Mouse (Mus musculus): ENCODE measurements around the gene Crtc3. TPM values are rescaled to one million over a fixed set of nuclear protein-coding genes. Genes with fewer than 3 reads are reported as not detected.
A peak's percentile ranks its signal among the peaks of the same experiment; 100 is the strongest.

The Crtc3 gene
- polyA plus RNA-seq, 1 experiment from 2014 or later: 16.1 TPM

DNA sequence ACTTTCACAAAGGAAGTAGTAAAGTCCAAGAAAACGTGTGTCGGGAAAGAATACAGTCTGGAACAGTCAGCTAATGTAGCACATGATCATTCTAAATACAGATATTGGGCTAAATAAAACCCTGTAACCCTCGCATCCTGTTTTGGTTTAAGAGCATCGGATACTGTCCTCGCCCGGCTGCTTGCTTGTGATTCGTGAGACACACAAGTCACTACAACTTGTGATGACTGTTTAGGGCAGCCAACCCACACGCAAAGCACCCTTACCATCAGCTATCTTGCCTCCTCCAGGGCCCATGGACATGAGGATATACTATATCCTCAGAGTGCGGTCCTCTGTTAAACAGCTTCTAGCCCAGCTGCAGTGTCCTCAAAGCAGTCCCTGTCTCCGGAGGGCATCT is 50.2 kb downstream of the Crtc3 start:
- Histone ChIP-seq H3K27me3 (replicated peaks; ENCODE audit: control insufficient read depth, insufficient read depth, low read length) (no peaks in the 10 kb centered on the region), H3K9ac (ENCODE audit: low read depth, low read length) (no peak overlapping the region), H3K9me3 (ENCODE audit: control insufficient read depth, low read length) (no peaks in the 10 kb centered on the region), H3K4me2 (ENCODE audit: low read length) (no peak overlapping the region), H3K27ac (ENCODE audit: low read depth, low read length) (no peak overlapping the region), H3K4me1 (ENCODE audit: control insufficient read depth, insufficient read depth, low read depth, low read length) (peaks cover 25% of the 10 kb centered on the region), H3K36me3 (ENCODE audit: control insufficient read depth, insufficient read depth, low read length) (no peaks in the 10 kb centered on the region), H3K4me3 (ENCODE audit: low read length) (no peak overlapping the region)
- 83% methylated on average over 10 of the region's 10 CpGs for WGBS
- no peak for ATAC-seq

DNA sequence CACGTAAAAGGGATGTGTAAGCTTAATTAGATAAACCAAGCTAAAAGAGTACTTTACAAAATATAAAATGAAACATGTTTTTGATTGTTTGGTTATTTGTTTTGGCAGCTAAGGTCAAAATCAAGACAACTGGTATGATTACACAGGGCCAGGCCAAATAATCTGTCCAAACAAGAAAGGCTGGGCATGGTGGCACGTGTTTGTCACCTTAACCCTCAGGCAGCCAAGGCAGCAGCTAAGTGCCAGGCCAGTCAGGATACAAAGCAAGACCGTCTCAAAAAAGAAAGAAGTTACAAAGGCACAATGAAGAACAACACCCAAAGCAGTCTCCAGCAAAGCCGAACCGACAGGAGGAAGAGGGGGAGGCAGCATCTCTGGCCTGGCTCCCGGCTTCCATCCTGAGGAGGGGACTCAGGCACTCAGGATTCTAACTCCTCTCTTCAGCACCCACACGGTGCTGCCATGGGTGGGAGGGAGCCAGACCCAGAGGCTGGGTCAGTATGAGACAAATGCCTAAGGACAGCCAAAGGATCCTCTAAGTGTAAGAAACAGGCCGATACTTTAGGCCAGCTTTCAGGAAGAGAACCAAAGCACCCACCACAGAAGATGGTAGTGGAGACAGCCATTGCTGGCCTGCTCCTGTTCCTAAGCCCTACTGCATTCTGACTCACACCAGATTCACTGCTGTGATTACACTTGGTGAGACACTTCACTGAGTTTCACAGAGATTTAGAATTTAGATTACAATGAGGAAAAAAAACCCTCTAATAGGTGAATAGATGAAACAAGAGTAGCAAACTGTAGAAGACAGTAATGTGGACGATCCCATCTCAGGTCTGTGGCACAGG is 51.5 kb downstream of the Crtc3 start:
- H3K27me3 ChIP-seq (replicated peaks; ENCODE audit: control insufficient read depth, insufficient read depth, low read length): no peaks in the 10 kb centered on the region
- H3K9ac ChIP-seq (ENCODE audit: low read depth, low read length): no peak overlapping the region; the same call in 1 of the 2 replicates
- ATAC-seq: no peak
- H3K9me3 ChIP-seq (ENCODE audit: control insufficient read depth, low read length): no peaks in the 10 kb centered on the region
- no peak overlapping the region for H3K4me2 ChIP-seq (ENCODE audit: low read length)
- peaks cover 22% of the 10 kb centered on the region for H3K4me1 ChIP-seq (ENCODE audit: control insufficient read depth, insufficient read depth, low read depth, low read length)
- H3K36me3 ChIP-seq (ENCODE audit: control insufficient read depth, insufficient read depth, low read length): no peaks in the 10 kb centered on the region
- H3K27ac ChIP-seq (ENCODE audit: low read depth, low read length): peak overlapping the region; percentile 46; the same call in 1 of the 2 replicates
- WGBS: 54% methylated on average over 9 of the region's 9 CpGs
- no peak overlapping the region for H3K4me3 ChIP-seq (ENCODE audit: low read length)

DNA sequence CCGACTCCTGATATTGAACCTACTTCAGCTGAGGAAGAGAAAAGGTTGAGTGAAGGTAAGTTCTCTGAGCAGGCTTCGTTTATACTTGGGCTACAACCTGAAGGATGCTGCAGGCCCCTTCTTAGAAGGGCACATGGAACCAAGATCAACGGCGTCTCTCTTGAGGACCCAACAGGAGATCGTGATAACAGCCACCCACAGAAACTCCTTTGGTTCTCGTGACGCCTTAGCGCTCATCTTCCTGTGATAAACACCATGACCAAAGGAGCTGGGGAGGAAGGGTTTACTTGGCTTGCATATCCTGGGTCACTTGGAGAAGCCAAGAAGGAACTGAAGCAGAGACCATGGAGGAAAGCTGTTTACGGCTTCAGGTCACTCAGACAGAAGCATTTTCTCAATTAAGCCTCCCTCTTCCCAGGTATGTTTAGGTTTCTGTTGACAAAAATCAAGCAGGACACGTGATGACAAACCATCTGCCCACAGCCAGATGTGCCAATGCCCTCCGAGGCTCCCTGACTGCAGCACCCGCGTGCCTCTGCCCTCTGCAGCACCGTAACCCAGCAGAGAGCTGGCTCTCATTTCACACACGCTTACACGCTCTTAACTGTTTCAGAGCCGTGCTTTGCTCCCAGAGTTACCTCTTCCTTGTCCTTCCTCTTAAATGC is 52.3 kb downstream of the Crtc3 start:
- WGBS: 60% methylated on average over 17 of the region's 17 CpGs
- ATAC-seq: no peak; the same call in 1 of the 2 replicates
- H3K36me3 ChIP-seq (ENCODE audit: control insufficient read depth, insufficient read depth, low read length): no peaks in the 10 kb centered on the region
- H3K9ac ChIP-seq (ENCODE audit: low read depth, low read length): 0 out of 2 replicates have a peak overlapping the region, but pooled peaks have one; percentile 26
- H3K4me1 ChIP-seq (ENCODE audit: control insufficient read depth, insufficient read depth, low read depth, low read length): peaks cover 19% of the 10 kb centered on the region
- H3K9me3 ChIP-seq (ENCODE audit: control insufficient read depth, low read length): no peaks in the 10 kb centered on the region
- H3K27me3 ChIP-seq (replicated peaks; ENCODE audit: control insufficient read depth, insufficient read depth, low read length): no peaks in the 10 kb centered on the region
- H3K4me2 ChIP-seq (ENCODE audit: low read length): no peak overlapping the region
- no peak overlapping the region for H3K4me3 ChIP-seq (ENCODE audit: low read length)
- H3K27ac ChIP-seq (ENCODE audit: low read depth, low read length): no peak overlapping the region; the same call in 1 of the 2 replicates

DNA sequence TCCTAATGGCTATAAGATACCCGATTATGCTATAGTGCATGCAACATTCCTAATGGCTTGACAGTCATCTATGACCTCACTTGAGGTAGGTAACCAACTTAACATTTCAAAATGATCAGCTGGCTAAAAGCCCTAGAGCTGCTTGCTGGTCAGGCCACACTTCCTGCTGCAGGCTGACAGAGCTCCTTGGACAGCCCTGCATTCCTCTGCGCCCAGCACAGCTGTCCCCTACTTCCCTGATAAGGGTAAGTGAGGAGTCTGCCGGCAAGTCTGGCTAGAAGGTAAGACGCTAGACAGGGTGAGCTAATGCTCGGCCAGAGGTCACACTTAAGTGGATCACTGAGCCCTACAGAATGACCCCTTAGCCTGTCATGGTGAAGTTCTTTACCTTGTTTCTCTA is 52.8 kb downstream of the Crtc3 start:
- Histone ChIP-seq H3K4me2 (ENCODE audit: low read length) (no peak overlapping the region), H3K36me3 (ENCODE audit: control insufficient read depth, insufficient read depth, low read length) (no peaks in the 10 kb centered on the region), H3K9me3 (ENCODE audit: control insufficient read depth, low read length) (no peaks in the 10 kb centered on the region), H3K9ac (ENCODE audit: low read depth, low read length) (no peak overlapping the region), H3K4me1 (ENCODE audit: control insufficient read depth, insufficient read depth, low read depth, low read length) (peaks cover 15% of the 10 kb centered on the region), H3K27ac (ENCODE audit: low read depth, low read length) (no peak overlapping the region), H3K27me3 (replicated peaks; ENCODE audit: control insufficient read depth, insufficient read depth, low read length) (no peaks in the 10 kb centered on the region), H3K4me3 (ENCODE audit: low read length) (no peak overlapping the region)
- WGBS: 69% methylated on average over 5 of the region's 5 CpGs
- no peak for ATAC-seq

DNA sequence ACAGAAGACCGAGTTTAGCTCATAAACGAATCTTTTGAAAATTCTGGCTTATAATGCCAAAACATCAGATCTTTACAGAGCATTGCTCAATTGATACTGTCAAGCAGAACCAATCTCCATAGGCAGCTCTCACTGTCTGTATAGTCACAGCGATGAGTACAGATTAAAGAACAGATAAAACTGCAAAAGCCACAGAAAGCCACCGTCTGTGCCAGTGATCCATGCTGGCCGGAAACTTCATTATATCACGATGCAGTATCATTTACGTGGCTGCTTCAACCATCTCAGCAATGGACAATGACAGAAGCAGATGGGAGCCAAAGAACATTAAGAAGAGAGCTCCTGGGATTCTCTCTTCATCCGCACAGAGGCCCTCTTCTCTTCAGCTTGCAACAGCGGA is 53.9 kb downstream of the Crtc3 start:
- no peak overlapping the region for H3K4me2 ChIP-seq (ENCODE audit: low read length)
- H3K4me3 ChIP-seq (ENCODE audit: low read length): no peak overlapping the region
- WGBS: 67% methylated on average over 9 of the region's 9 CpGs
- no peak for ATAC-seq
- H3K4me1 ChIP-seq (ENCODE audit: control insufficient read depth, insufficient read depth, low read depth, low read length): peaks cover 15% of the 10 kb centered on the region
- no peak overlapping the region for H3K9ac ChIP-seq (ENCODE audit: low read depth, low read length)
- H3K27ac ChIP-seq (ENCODE audit: low read depth, low read length): no peak overlapping the region; the same call in 1 of the 2 replicates
- H3K36me3 ChIP-seq (ENCODE audit: control insufficient read depth, insufficient read depth, low read length): no peaks in the 10 kb centered on the region
- no peaks in the 10 kb centered on the region for H3K9me3 ChIP-seq (ENCODE audit: control insufficient read depth, low read length)
- H3K27me3 ChIP-seq (replicated peaks; ENCODE audit: control insufficient read depth, insufficient read depth, low read length): no peaks in the 10 kb centered on the region

DNA sequence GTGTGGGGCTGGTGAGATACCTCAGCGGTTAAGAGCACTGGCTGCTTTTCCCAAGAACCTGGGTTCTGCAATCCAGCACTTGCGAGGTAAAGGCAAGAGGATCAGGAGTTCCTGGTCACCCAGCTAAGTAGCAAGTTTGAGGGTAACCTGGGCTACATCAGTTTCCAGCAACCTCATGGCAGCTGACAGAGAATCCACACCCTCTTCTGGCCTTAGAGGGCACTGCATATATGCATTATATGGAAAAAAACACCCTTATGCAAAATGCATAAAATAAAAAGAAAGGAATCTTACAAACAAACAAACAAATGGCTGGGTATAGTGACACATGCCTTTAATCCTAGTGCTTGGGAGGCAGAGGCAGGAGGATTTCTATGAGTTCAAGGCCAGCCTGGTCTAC is 55.0 kb downstream of the Crtc3 start:
- Histone ChIP-seq H3K27ac (ENCODE audit: low read depth, low read length) (no peak overlapping the region), H3K4me3 (ENCODE audit: low read length) (no peak overlapping the region), H3K4me1 (ENCODE audit: control insufficient read depth, insufficient read depth, low read depth, low read length) (peaks cover 15% of the 10 kb centered on the region), H3K9me3 (ENCODE audit: control insufficient read depth, low read length) (no peaks in the 10 kb centered on the region), H3K36me3 (ENCODE audit: control insufficient read depth, insufficient read depth, low read length) (no peaks in the 10 kb centered on the region), H3K27me3 (replicated peaks; ENCODE audit: control insufficient read depth, insufficient read depth, low read length) (no peaks in the 10 kb centered on the region), H3K4me2 (ENCODE audit: low read length) (no peak overlapping the region), H3K9ac (ENCODE audit: low read depth, low read length) (no peak overlapping the region)
- 90% methylated on average over 2 of the region's 2 CpGs for WGBS
- ATAC-seq: no peak

DNA sequence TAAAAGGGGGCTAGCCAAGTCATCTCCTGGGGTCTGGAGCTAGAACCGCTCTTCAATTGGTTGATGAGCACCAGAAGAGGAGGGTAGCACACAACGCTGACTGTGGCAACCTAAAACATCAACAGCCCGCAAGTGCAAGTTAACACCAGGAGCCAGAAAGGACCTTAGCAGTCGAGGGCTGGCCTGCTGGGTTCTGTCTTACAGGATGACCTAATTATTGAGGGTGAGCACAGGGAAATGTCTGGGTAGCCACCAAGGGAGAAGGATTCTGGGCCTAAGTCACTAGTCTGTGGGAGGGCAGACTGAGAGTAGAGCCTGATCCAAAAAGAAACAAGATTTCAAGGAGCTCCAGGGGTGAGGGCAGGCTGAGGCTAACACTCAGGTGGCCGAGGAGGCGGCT is 56.7 kb downstream of the Crtc3 start:
- no peaks in the 10 kb centered on the region for H3K9me3 ChIP-seq (ENCODE audit: control insufficient read depth, low read length)
- H3K4me1 ChIP-seq (ENCODE audit: control insufficient read depth, insufficient read depth, low read depth, low read length): peaks cover 11% of the 10 kb centered on the region
- H3K4me3 ChIP-seq (ENCODE audit: low read length): no peak overlapping the region
- H3K4me2 ChIP-seq (ENCODE audit: low read length): no peak overlapping the region
- no peak overlapping the region for H3K27ac ChIP-seq (ENCODE audit: low read depth, low read length)
- no peaks in the 10 kb centered on the region for H3K27me3 ChIP-seq (replicated peaks; ENCODE audit: control insufficient read depth, insufficient read depth, low read length)
- no peak for ATAC-seq
- no peaks in the 10 kb centered on the region for H3K36me3 ChIP-seq (ENCODE audit: control insufficient read depth, insufficient read depth, low read length)
- 64% methylated on average over 6 of the region's 6 CpGs for WGBS
- H3K9ac ChIP-seq (ENCODE audit: low read depth, low read length): no peak overlapping the region

DNA sequence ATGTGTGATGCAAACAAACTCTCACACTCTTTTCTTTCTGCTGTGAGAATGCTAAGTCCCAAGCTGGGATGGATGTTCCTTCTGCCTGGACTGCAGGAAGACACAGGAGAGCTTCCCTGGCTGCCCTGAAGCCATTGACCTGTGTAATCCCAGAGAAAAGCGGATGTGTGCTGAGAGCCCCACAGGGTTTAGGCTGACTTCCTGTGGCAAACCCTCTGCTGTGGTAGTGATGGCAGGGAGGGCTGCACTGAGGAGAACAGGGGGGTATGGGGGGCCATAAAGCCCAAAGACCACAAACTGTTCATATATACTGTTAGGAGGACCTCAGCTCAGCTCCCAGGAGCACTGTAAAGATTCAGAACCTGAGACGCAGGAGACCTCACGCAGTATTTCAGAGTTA is 57.3 kb downstream of the Crtc3 start:
- H3K27ac ChIP-seq (ENCODE audit: low read depth, low read length): no peak overlapping the region
- ATAC-seq: no peak
- H3K4me3 ChIP-seq (ENCODE audit: low read length): no peak overlapping the region
- H3K36me3 ChIP-seq (ENCODE audit: control insufficient read depth, insufficient read depth, low read length): no peaks in the 10 kb centered on the region
- WGBS: 70% methylated on average over 3 of the region's 3 CpGs
- H3K9ac ChIP-seq (ENCODE audit: low read depth, low read length): no peak overlapping the region
- H3K4me1 ChIP-seq (ENCODE audit: control insufficient read depth, insufficient read depth, low read depth, low read length): peaks cover 6% of the 10 kb centered on the region
- no peaks in the 10 kb centered on the region for H3K27me3 ChIP-seq (replicated peaks; ENCODE audit: control insufficient read depth, insufficient read depth, low read length)
- H3K4me2 ChIP-seq (ENCODE audit: low read length): no peak overlapping the region
- no peaks in the 10 kb centered on the region for H3K9me3 ChIP-seq (ENCODE audit: control insufficient read depth, low read length)

DNA sequence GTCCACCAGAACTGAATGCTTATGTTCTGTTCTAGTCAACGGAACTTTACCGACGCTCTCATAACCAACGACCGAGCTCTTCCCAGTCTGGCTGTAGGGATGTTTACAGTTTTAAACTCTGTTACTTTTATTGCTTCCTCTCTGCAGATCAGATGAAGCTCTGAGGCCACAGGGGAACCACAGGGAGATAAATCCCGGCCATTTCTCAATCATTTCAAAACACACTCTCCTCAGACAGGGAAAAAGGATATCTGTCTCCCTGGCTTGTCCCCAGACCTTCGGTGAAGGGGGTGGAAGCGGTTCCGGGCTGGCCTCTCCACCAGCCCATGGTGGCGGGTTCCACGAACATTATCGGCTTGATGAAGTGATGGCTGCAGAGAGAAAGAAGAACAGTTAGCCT is 59.3 kb downstream of the Crtc3 start:
- peak overlapping the region; percentile 41; the same call in 1 of the 2 replicates for H3K27ac ChIP-seq (ENCODE audit: low read depth, low read length)
- H3K4me2 ChIP-seq (ENCODE audit: low read length): no peak overlapping the region
- no peaks in the 10 kb centered on the region for H3K27me3 ChIP-seq (replicated peaks; ENCODE audit: control insufficient read depth, insufficient read depth, low read length)
- no peaks in the 10 kb centered on the region for H3K9me3 ChIP-seq (ENCODE audit: control insufficient read depth, low read length)
- no peak overlapping the region for H3K4me3 ChIP-seq (ENCODE audit: low read length)
- H3K36me3 ChIP-seq (ENCODE audit: control insufficient read depth, insufficient read depth, low read length): no peaks in the 10 kb centered on the region
- no peak overlapping the region for H3K9ac ChIP-seq (ENCODE audit: low read depth, low read length)
- H3K4me1 ChIP-seq (ENCODE audit: control insufficient read depth, insufficient read depth, low read depth, low read length): no peaks in the 10 kb centered on the region; the same call in 1 of the 2 replicates
- ATAC-seq: no peak
- WGBS: 75% methylated on average over 12 of the region's 12 CpGs

Measured in hindbrain, embryonic 16.5 days (tissue).